Mouse (Mus musculus): ENCODE results near the gene Stxbp6. TPM values are rescaled to one million over a fixed set of nuclear protein-coding genes. Genes with fewer than 3 reads are reported as not detected.

Gene Stxbp6
- polyA plus RNA-seq, 1 experiment from 2014 or later, result 34.1 TPM

- no peak overlapping the region for H3K27ac ChIP-seq (ENCODE audit: low read depth, low read length)
Measured at GRCm38 (mm10) chr12:45080036-45080752, 5.7 kb upstream of the Stxbp6 start.

GRCm38 (mm10) chr12:45075631-45076030, 1.1 kb upstream of the Stxbp6 start:
- H3K9me3 ChIP-seq (ENCODE audit: control insufficient read depth, low read length), result no peaks in the 10 kb centered on the region
- ATAC-seq (ENCODE audit: low FRiP score, low TSS enrichment), result no peak
- H3K4me1 ChIP-seq (ENCODE audit: control insufficient read depth, insufficient read depth, low read length), result peaks cover 11% of the 10 kb centered on the region; the same call in 1 of the 2 replicates
- no peaks in the 10 kb centered on the region for H3K36me3 ChIP-seq (ENCODE audit: control insufficient read depth, insufficient read depth, low read length)
- 74% methylated on average over 11 of the region's 11 CpGs for WGBS
- peak overlapping the region; percentile 83; the same call in 1 of the 2 replicates for H3K27ac ChIP-seq (ENCODE audit: low read depth, low read length)
- H3K4me2 ChIP-seq (replicated peaks; ENCODE audit: low read depth, low read length), result peak overlapping the region; percentile 82
- no peaks in the 10 kb centered on the region for H3K27me3 ChIP-seq (ENCODE audit: control insufficient read depth, insufficient read depth, low read length)
- H3K4me3 ChIP-seq (ENCODE audit: low read length), result peak overlapping the region; percentile 73; the same call in 1 of the 2 replicates
- 0 out of 2 replicates have a peak overlapping the region, but pooled peaks have one; percentile 12 for H3K9ac ChIP-seq (ENCODE audit: low read depth, low read length)

More at GRCm38 (mm10) chr12:45080036-45080752, 5.7 kb upstream of the Stxbp6 start:
- ATAC-seq (ENCODE audit: low FRiP score, low TSS enrichment), result no peak
- no peaks in the 10 kb centered on the region for H3K36me3 ChIP-seq (ENCODE audit: control insufficient read depth, insufficient read depth, low read length)
- no peak overlapping the region for H3K9ac ChIP-seq (ENCODE audit: low read depth, low read length)
- H3K9me3 ChIP-seq (ENCODE audit: control insufficient read depth, low read length), result no peaks in the 10 kb centered on the region
- 72% methylated on average over 5 of the region's 5 CpGs for WGBS
- no peak overlapping the region for H3K4me3 ChIP-seq (ENCODE audit: low read length)
- no peak overlapping the region for H3K4me2 ChIP-seq (replicated peaks; ENCODE audit: low read depth, low read length)
- H3K27me3 ChIP-seq (ENCODE audit: control insufficient read depth, insufficient read depth, low read length), result no peaks in the 10 kb centered on the region
- H3K4me1 ChIP-seq (ENCODE audit: control insufficient read depth, insufficient read depth, low read length), result peaks cover 6% of the 10 kb centered on the region; the same call in 1 of the 2 replicates

- Histone ChIP-seq H3K36me3 (ENCODE audit: control insufficient read depth, insufficient read depth, low read length) (no peaks in the 10 kb centered on the region), H3K9me3 (ENCODE audit: control insufficient read depth, low read length) (no peaks in the 10 kb centered on the region), H3K27ac (ENCODE audit: low read depth, low read length) (peak overlapping the region; percentile 83), H3K27me3 (ENCODE audit: control insufficient read depth, insufficient read depth, low read length) (no peaks in the 10 kb centered on the region), H3K4me1 (ENCODE audit: control insufficient read depth, insufficient read depth, low read length) (peaks cover 14% of the 10 kb centered on the region; the same call in 1 of the 2 replicates), H3K4me3 (ENCODE audit: low read length) (peak overlapping the region; percentile 73), H3K9ac (ENCODE audit: low read depth, low read length) (peak overlapping the region; percentile 84), H3K4me2 (replicated peaks; ENCODE audit: low read depth, low read length) (peak overlapping the region; percentile 82)
- ATAC-seq (ENCODE audit: low FRiP score, low TSS enrichment), result peak; percentile 75
- under 1% methylated on average over 61 of the region's 62 CpGs for WGBS
Measured at GRCm38 (mm10) chr12:45074042-45074601, 387 bp downstream of the Stxbp6 start.

- no peaks in the 10 kb centered on the region for H3K9me3 ChIP-seq (ENCODE audit: control insufficient read depth, low read length)
- H3K27me3 ChIP-seq (ENCODE audit: control insufficient read depth, insufficient read depth, low read length), result no peaks in the 10 kb centered on the region
- peak; percentile 4; the same call in 1 of the 2 replicates for ATAC-seq (ENCODE audit: low FRiP score, low TSS enrichment)
- H3K36me3 ChIP-seq (ENCODE audit: control insufficient read depth, insufficient read depth, low read length), result no peaks in the 10 kb centered on the region
- H3K9ac ChIP-seq (ENCODE audit: low read depth, low read length), result peak overlapping the region; percentile 84
- peak overlapping the region; percentile 73 for H3K4me3 ChIP-seq (ENCODE audit: low read length)
- peak overlapping the region; percentile 83 for H3K27ac ChIP-seq (ENCODE audit: low read depth, low read length)
- H3K4me1 ChIP-seq (ENCODE audit: control insufficient read depth, insufficient read depth, low read length), result peaks cover 14% of the 10 kb centered on the region; the same call in 1 of the 2 replicates
- peak overlapping the region; percentile 82 for H3K4me2 ChIP-seq (replicated peaks; ENCODE audit: low read depth, low read length)
- WGBS, result 1% methylated on average over 23 of the region's 28 CpGs
Measured at GRCm38 (mm10) chr12:45073331-45074041, 1.0 kb downstream of the Stxbp6 start.

- peak overlapping the region; percentile 73 for H3K4me3 ChIP-seq (ENCODE audit: low read length)
- no peaks in the 10 kb centered on the region for H3K36me3 ChIP-seq (ENCODE audit: control insufficient read depth, insufficient read depth, low read length)
- no peaks in the 10 kb centered on the region for H3K27me3 ChIP-seq (ENCODE audit: control insufficient read depth, insufficient read depth, low read length)
- no peaks in the 10 kb centered on the region for H3K9me3 ChIP-seq (ENCODE audit: control insufficient read depth, low read length)
- no peak overlapping the region for H3K9ac ChIP-seq (ENCODE audit: low read depth, low read length)
- H3K4me1 ChIP-seq (ENCODE audit: control insufficient read depth, insufficient read depth, low read length), result peaks cover 18% of the 10 kb centered on the region
- H3K4me2 ChIP-seq (replicated peaks; ENCODE audit: low read depth, low read length), result peak overlapping the region; percentile 82
- H3K27ac ChIP-seq (ENCODE audit: low read depth, low read length), result no peak overlapping the region
- no peak for ATAC-seq (ENCODE audit: low FRiP score, low TSS enrichment)
- WGBS, result 36% methylated on average over 3 of the region's 3 CpGs
Measured at GRCm38 (mm10) chr12:45072185-45072584, 2.3 kb downstream of the Stxbp6 start.

GRCm38 (mm10) chr12:45070186-45070585, 4.3 kb downstream of the Stxbp6 start:
- Histone ChIP-seq H3K4me1 (ENCODE audit: control insufficient read depth, insufficient read depth, low read length) (peaks cover 18% of the 10 kb centered on the region), H3K27me3 (ENCODE audit: control insufficient read depth, insufficient read depth, low read length) (no peaks in the 10 kb centered on the region), H3K4me2 (replicated peaks; ENCODE audit: low read depth, low read length) (peak overlapping the region; percentile 29), H3K9me3 (ENCODE audit: control insufficient read depth, low read length) (no peaks in the 10 kb centered on the region), H3K36me3 (ENCODE audit: control insufficient read depth, insufficient read depth, low read length) (no peaks in the 10 kb centered on the region), H3K27ac (ENCODE audit: low read depth, low read length) (no peak overlapping the region), H3K9ac (ENCODE audit: low read depth, low read length) (no peak overlapping the region), H3K4me3 (ENCODE audit: low read length) (no peak overlapping the region)
- 16% methylated on average over 9 of the region's 9 CpGs for WGBS
- ATAC-seq (ENCODE audit: low FRiP score, low TSS enrichment), result peak; percentile 72

GRCm38 (mm10) chr12:45068145-45068754, 6.3 kb downstream of the Stxbp6 start:
- no peak for ATAC-seq (ENCODE audit: low FRiP score, low TSS enrichment)
- Histone ChIP-seq H3K27me3 (ENCODE audit: control insufficient read depth, insufficient read depth, low read length) (no peaks in the 10 kb centered on the region), H3K4me2 (replicated peaks; ENCODE audit: low read depth, low read length) (no peak overlapping the region), H3K4me3 (ENCODE audit: low read length) (no peak overlapping the region), H3K36me3 (ENCODE audit: control insufficient read depth, insufficient read depth, low read length) (no peaks in the 10 kb centered on the region), H3K27ac (ENCODE audit: low read depth, low read length) (no peak overlapping the region), H3K9ac (ENCODE audit: low read depth, low read length) (no peak overlapping the region), H3K4me1 (ENCODE audit: control insufficient read depth, insufficient read depth, low read length) (peaks cover 15% of the 10 kb centered on the region), H3K9me3 (ENCODE audit: control insufficient read depth, low read length) (no peaks in the 10 kb centered on the region)
- 69% methylated on average over 6 of the region's 6 CpGs for WGBS

- Histone ChIP-seq H3K9me3 (ENCODE audit: control insufficient read depth, low read length) (no peaks in the 10 kb centered on the region), H3K27me3 (ENCODE audit: control insufficient read depth, insufficient read depth, low read length) (no peaks in the 10 kb centered on the region), H3K36me3 (ENCODE audit: control insufficient read depth, insufficient read depth, low read length) (no peaks in the 10 kb centered on the region), H3K9ac (ENCODE audit: low read depth, low read length) (no peak overlapping the region), H3K27ac (ENCODE audit: low read depth, low read length) (no peak overlapping the region), H3K4me3 (ENCODE audit: low read length) (no peak overlapping the region), H3K4me2 (replicated peaks; ENCODE audit: low read depth, low read length) (0 out of 2 replicates have a peak overlapping the region, but pooled peaks have one; percentile 20), H3K4me1 (ENCODE audit: control insufficient read depth, insufficient read depth, low read length) (peaks cover 15% of the 10 kb centered on the region)
- no peak for ATAC-seq (ENCODE audit: low FRiP score, low TSS enrichment)
- WGBS, result 14% methylated on average over 3 of the region's 3 CpGs
Measured at GRCm38 (mm10) chr12:45067686-45068085, 6.8 kb downstream of the Stxbp6 start.
